Mouse (Mus musculus) heart, adult 2 months (tissue): Measurements from ENCODE around the gene Ttc21a. TPM values are rescaled to one million over a fixed set of nuclear protein-coding genes. Genes with fewer than 3 reads are reported as not detected.

Experiments used
- DNase-seq, 2 experiments: peaks; one replicate each; pipeline ENCODE4 v3.0.0; 2021
- H3K27ac ChIP-seq: fragments of 200-600 bp; 2 replicates; pipeline ENCODE4 v1.8.1; 2022
- H3K27me3 ChIP-seq: fragments of 200-500 bp; 2 replicates; pipeline ENCODE4 v1.6.1; 2012; ENCODE audit warnings: mild to moderate bottlenecking, low read length, inconsistent platforms, mixed read lengths; ENCODE audit not compliant: control insufficient read depth, insufficient read depth
- H3K36me3 ChIP-seq: fragments of 200-500 bp; 2 replicates; pipeline ENCODE4 v1.6.1; 2012; ENCODE audit warnings: low read length, inconsistent platforms; ENCODE audit not compliant: control insufficient read depth, insufficient read depth
- H3K4me1 ChIP-seq: fragments of 200-500 bp; 2 replicates; pipeline ENCODE4 v1.6.1; 2011; ENCODE audit warnings: low read length; ENCODE audit not compliant: control insufficient read depth, insufficient read depth
- H3K4me3 ChIP-seq: fragments of 200-600 bp; 2 replicates; pipeline ENCODE4 v1.8.1; 2022
- H3K79me2 ChIP-seq: fragments of 200-500 bp; replicated peaks from 2 replicates; pipeline ENCODE4 v1.6.1; 2012; ENCODE audit warnings: mild to moderate bottlenecking, inconsistent platforms, low read length, moderate library complexity, mixed read lengths; ENCODE audit not compliant: control insufficient read depth, insufficient read depth
- H3K9ac ChIP-seq: fragments of 200-500 bp; 2 replicates; pipeline ENCODE4 v1.6.1; 2012; ENCODE audit warnings: low read depth, mild to moderate bottlenecking, control low read depth, inconsistent platforms, low read length, mixed read lengths
- CTCF ChIP-seq: fragments of 200-600 bp; IDR thresholded peaks from 2 replicates; pipeline ENCODE4 v1.8.1; 2022; ENCODE audit warnings: antibody characterized with exemption, mild to moderate bottlenecking, moderate library complexity
- EP300 ChIP-seq: fragments of 200-500 bp; IDR thresholded peaks from 2 replicates; pipeline ENCODE4 v1.6.1; 2011; ENCODE audit warnings: low read depth, low read length, control low read depth; ENCODE audit not compliant: insufficient read depth
- POLR2A ChIP-seq: fragments of 200-500 bp; IDR thresholded peaks from 2 replicates; pipeline ENCODE4 v1.6.1; 2011; ENCODE audit warnings: mild to moderate bottlenecking, low read depth, low read length, control low read depth; ENCODE audit not compliant: insufficient read depth
- WGBS: fragments of 180-500 bp; shearing (Covaris S2); methylation state at CpG from one replicate; pipeline ENCODE4 v1.1.7; 2018; 5-methylcytosine and 5-hydroxymethylcytosine counted together
- intact Hi-C: fragments of 180-260 bp; cut with DNase I; formaldehyde crosslinking; loops from one replicate; pipeline ENCODE4 v1.15.1; 2025
- polyA plus RNA-seq: library from polyadenylated mRNA; depleted of rRNA; stranded (reverse); fragments of >200 nt; gene quantifications from 2 replicates; pipeline ENCODE4 v1.2.3, GENCODE M21; 2012
- total RNA-seq, 2 experiments: library from RNA; stranded (reverse); gene quantifications; 2 replicates each; pipeline ENCODE4 v1.2.3; 2021

Ttc21a gene
- total and polyA plus RNA-seq, 3 experiments = 0.70 TPM; not detected in 2

- H3K79me2 ChIP-seq = no peaks in the 10 kb centered on the region
- no peak overlapping the region for H3K27ac ChIP-seq
- 92% methylated on average over 27 of the region's 27 CpGs for WGBS
- intact Hi-C loops = no loop called here
- H3K9ac ChIP-seq = no peak overlapping the region
- H3K36me3 ChIP-seq = peaks cover 4% of the 10 kb centered on the region
- H3K27me3 ChIP-seq = no peaks in the 10 kb centered on the region
- no peak overlapping the region for H3K4me3 ChIP-seq
- peaks cover 30% of the 10 kb centered on the region for H3K4me1 ChIP-seq
- DNase-seq = no peak
- no peak for TF ChIP-seq EP300
- TF ChIP-seq POLR2A = no peak
- TF ChIP-seq CTCF = peak; percentile 66
These were observed 36.6 kb downstream of the Ttc21a start for GRCm38 (mm10) chr9:119973869-119974520.

GRCm38 (mm10) chr9:119974609-119975008 lies 37.2 kb downstream of the Ttc21a start:
- Histone ChIP-seq H3K27ac (no peak overlapping the region), H3K27me3 (no peaks in the 10 kb centered on the region), H3K4me1 (peaks cover 34% of the 10 kb centered on the region), H3K4me3 (no peak overlapping the region), H3K36me3 (peaks cover 4% of the 10 kb centered on the region), H3K9ac (no peak overlapping the region), H3K79me2 (no peaks in the 10 kb centered on the region)
- WGBS = 82% methylated on average over 5 of the region's 5 CpGs
- no peak for TF ChIP-seq POLR2A
- TF ChIP-seq EP300 = no peak
- peak; percentile 45 for TF ChIP-seq CTCF
- no peak for DNase-seq
- intact Hi-C loops = no loop called here

- Histone ChIP-seq H3K27me3 (no peaks in the 10 kb centered on the region), H3K36me3 (peaks cover 4% of the 10 kb centered on the region), H3K9ac (no peak overlapping the region), H3K4me3 (no peak overlapping the region), H3K4me1 (peaks cover 36% of the 10 kb centered on the region), H3K27ac (no peak overlapping the region), H3K79me2 (0 out of 2 replicates have a peak, but pooled peaks cover 2% of the 10 kb centered on the region)
- no peak for DNase-seq
- TF ChIP-seq POLR2A (no peak), EP300 (no peak), CTCF (no peak)
- 96% methylated on average over 4 of the region's 4 CpGs for WGBS
- intact Hi-C loops = no loop called here
These were observed 37.9 kb downstream of the Ttc21a start for GRCm38 (mm10) chr9:119975286-119975685.

GRCm38 (mm10) chr9:119976704-119977556 lies 39.5 kb downstream of the Ttc21a start:
- Histone ChIP-seq H3K27me3 (no peaks in the 10 kb centered on the region), H3K27ac (no peak overlapping the region; the same call in 1 of the 2 replicates), H3K4me3 (no peak overlapping the region), H3K36me3 (peaks cover 5% of the 10 kb centered on the region), H3K79me2 (0 out of 2 replicates have a peak, but pooled peaks cover 2% of the 10 kb centered on the region), H3K9ac (no peak overlapping the region), H3K4me1 (peaks cover 42% of the 10 kb centered on the region)
- intact Hi-C loops = no loop called here
- no peak for DNase-seq
- TF ChIP-seq POLR2A (no peak), CTCF (no peak), EP300 (no peak)
- WGBS = 28% methylated on average over 17 of the region's 17 CpGs

GRCm38 (mm10) chr9:119977557-119978060 lies 40.2 kb downstream of the Ttc21a start:
- H3K4me3 ChIP-seq = no peak overlapping the region
- peak overlapping the region; percentile 20; the same call in 1 of the 2 replicates for H3K27ac ChIP-seq
- H3K27me3 ChIP-seq = no peaks in the 10 kb centered on the region
- peaks cover 43% of the 10 kb centered on the region for H3K4me1 ChIP-seq
- WGBS = 8% methylated on average over 5 of the region's 5 CpGs
- no peak overlapping the region for H3K9ac ChIP-seq
- TF ChIP-seq CTCF (no peak), POLR2A (no peak), EP300 (no peak)
- 0 out of 2 replicates have a peak, but pooled peaks cover 2% of the 10 kb centered on the region for H3K79me2 ChIP-seq
- no peak for DNase-seq
- intact Hi-C loops = no loop called here
- peaks cover 3% of the 10 kb centered on the region; the same call in 1 of the 2 replicates for H3K36me3 ChIP-seq
